Mouse (Mus musculus) liver, adult 2 months (tissue): ENCODE data around the gene Tmem231. TPM values are rescaled to one million over a fixed set of nuclear protein-coding genes. Genes with fewer than 3 reads are reported as not detected.

ENCODE experiments used
- DNase-seq: peaks from one replicate; pipeline ENCODE4 v3.0.0-alpha.2; 2011; ENCODE audit warnings: low read depth, low spot score; ENCODE audit errors: extremely low read depth
- H3K27ac ChIP-seq: fragments of 200-500 bp; replicated peaks from 2 replicates; pipeline ENCODE4 v1.5.1; 2012; ENCODE audit warnings: low read depth, mild to moderate bottlenecking, control low read depth, inconsistent platforms, low read length; ENCODE audit not compliant: insufficient read depth
- H3K27me3 ChIP-seq: fragments of 200-500 bp; 2 replicates; pipeline ENCODE4 v1.6.1; 2012; ENCODE audit warnings: mild to moderate bottlenecking, moderate library complexity, low read length, inconsistent platforms; ENCODE audit not compliant: control insufficient read depth, insufficient read depth
- H3K36me3 ChIP-seq: fragments of 200-500 bp; 2 replicates; pipeline ENCODE4 v1.6.1; 2012; ENCODE audit warnings: low read length, inconsistent platforms; ENCODE audit not compliant: control insufficient read depth, insufficient read depth
- H3K4me1 ChIP-seq: fragments of 200-500 bp; 2 replicates; pipeline ENCODE4 v1.6.1; 2011; ENCODE audit warnings: low read length; ENCODE audit not compliant: control insufficient read depth, insufficient read depth
- H3K4me3 ChIP-seq: fragments of 200-500 bp; 2 replicates; pipeline ENCODE4 v1.5.1; 2011; ENCODE audit warnings: low read depth, mild to moderate bottlenecking, control low read depth, low read length, moderate library complexity; ENCODE audit not compliant: insufficient read depth
- H3K79me2 ChIP-seq: fragments of 200-500 bp; 2 replicates; pipeline ENCODE4 v1.6.1; 2012; ENCODE audit warnings: inconsistent platforms, mild to moderate bottlenecking, low read length, moderate library complexity; ENCODE audit not compliant: control insufficient read depth, insufficient read depth
- H3K9ac ChIP-seq: fragments of 200-500 bp; 2 replicates; pipeline ENCODE4 v1.6.1; 2012; ENCODE audit warnings: low read depth, mild to moderate bottlenecking, control low read depth, inconsistent platforms, low read length
- CTCF ChIP-seq: fragments of 200-500 bp; IDR thresholded peaks from 2 replicates; pipeline ENCODE4 v1.5.1; 2011; ENCODE audit warnings: low read depth, low read length, control low read depth
- POLR2A ChIP-seq: fragments of 200-500 bp; IDR thresholded peaks from 2 replicates; pipeline ENCODE4 v1.6.1; 2011; ENCODE audit warnings: low read length, control low read depth; ENCODE audit not compliant: insufficient read depth; ENCODE audit errors: extremely low read depth
- WGBS: fragments of 180-500 bp; shearing (Covaris S2); methylation state at CpG from one replicate; pipeline ENCODE4 v1.1.7; 2018; 5-methylcytosine and 5-hydroxymethylcytosine counted together
- polyA plus RNA-seq: library from polyadenylated mRNA; depleted of rRNA; stranded (reverse); fragments of >200 nt; gene quantifications from 2 replicates; pipeline ENCODE4 v1.2.3, GENCODE M21; 2012
- total RNA-seq: library from RNA; depleted of rRNA; stranded (reverse); fragments of >200 nt; gene quantifications from 2 replicates; pipeline ENCODE4 v1.2.3, GENCODE M21; 2014

Tmem231 gene
- total and polyA plus RNA-seq, 2 experiments, result 0.09 to 0.17 TPM

- TF ChIP-seq CTCF (no peak), POLR2A (no peak)
- no peak for DNase-seq
- no peaks in the 10 kb centered on the region for H3K27me3 ChIP-seq
- no peak overlapping the region for H3K9ac ChIP-seq
- H3K4me3 ChIP-seq, result no peak overlapping the region
- no peaks in the 10 kb centered on the region for H3K4me1 ChIP-seq
- H3K27ac ChIP-seq, result no peak overlapping the region
- H3K36me3 ChIP-seq, result no peaks in the 10 kb centered on the region
- no peaks in the 10 kb centered on the region for H3K79me2 ChIP-seq
- 86% methylated on average over 10 of the region's 10 CpGs for WGBS
These were observed 29.4 kb upstream of the Tmem231 start for GRCm38 (mm10) chr8:111963091-111963490.

GRCm38 (mm10) chr8:111962589-111962988, 28.9 kb upstream of the Tmem231 start:
- no peak overlapping the region for H3K4me3 ChIP-seq
- WGBS, result 72% methylated on average over 1 of the region's 1 CpGs
- no peaks in the 10 kb centered on the region for H3K79me2 ChIP-seq
- no peak overlapping the region for H3K27ac ChIP-seq
- TF ChIP-seq POLR2A (no peak), CTCF (no peak)
- DNase-seq, result no peak
- H3K9ac ChIP-seq, result no peak overlapping the region
- no peaks in the 10 kb centered on the region for H3K27me3 ChIP-seq
- no peaks in the 10 kb centered on the region for H3K4me1 ChIP-seq
- no peaks in the 10 kb centered on the region for H3K36me3 ChIP-seq

DNA sequence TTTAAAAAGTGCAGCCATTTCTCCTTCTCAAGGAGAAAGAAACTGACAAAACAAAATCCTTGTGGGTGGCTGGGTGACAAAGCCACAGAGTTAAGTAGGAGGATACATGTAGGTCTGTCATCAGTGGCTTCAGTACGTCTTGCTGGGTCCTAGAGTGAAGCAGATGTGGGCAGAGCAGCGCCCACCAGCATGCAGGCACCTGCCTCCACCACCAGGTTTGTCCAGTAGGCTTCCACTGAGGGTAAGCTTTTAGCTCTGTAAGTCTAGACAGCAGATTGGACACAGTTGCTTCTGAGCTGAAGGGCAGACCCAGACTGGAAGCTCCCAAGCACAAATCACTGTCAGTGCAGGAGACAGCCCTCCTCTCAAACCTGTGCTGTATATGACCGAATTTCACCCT, 27.6 kb upstream of the Tmem231 start:
- Histone ChIP-seq H3K9ac (no peak overlapping the region), H3K79me2 (no peaks in the 10 kb centered on the region), H3K36me3 (peaks cover 10% of the 10 kb centered on the region), H3K27ac (no peak overlapping the region), H3K27me3 (no peaks in the 10 kb centered on the region), H3K4me1 (no peaks in the 10 kb centered on the region), H3K4me3 (no peak overlapping the region)
- no peak for TF ChIP-seq CTCF
- TF ChIP-seq POLR2A, result no peak
- WGBS, result 85% methylated on average over 3 of the region's 3 CpGs
- DNase-seq, result no peak

GRCm38 (mm10) chr8:111960591-111961321, 27.1 kb upstream of the Tmem231 start:
- Histone ChIP-seq H3K27me3 (no peaks in the 10 kb centered on the region), H3K27ac (no peak overlapping the region), H3K36me3 (peaks cover 12% of the 10 kb centered on the region), H3K79me2 (no peaks in the 10 kb centered on the region), H3K4me1 (no peaks in the 10 kb centered on the region), H3K4me3 (no peak overlapping the region), H3K9ac (no peak overlapping the region)
- TF ChIP-seq CTCF (no peak), POLR2A (no peak)
- DNase-seq, result no peak
- WGBS, result 83% methylated on average over 15 of the region's 15 CpGs

- Histone ChIP-seq H3K4me3 (no peak overlapping the region), H3K9ac (no peak overlapping the region), H3K27ac (no peak overlapping the region), H3K27me3 (no peaks in the 10 kb centered on the region), H3K79me2 (no peaks in the 10 kb centered on the region), H3K4me1 (no peaks in the 10 kb centered on the region), H3K36me3 (peaks cover 39% of the 10 kb centered on the region)
- no peak for DNase-seq
- WGBS, result 93% methylated on average over 2 of the region's 2 CpGs
- TF ChIP-seq CTCF (no peak), POLR2A (no peak)
These were observed 23.6 kb upstream of the Tmem231 start for GRCm38 (mm10) chr8:111957231-111957630.

GRCm38 (mm10) chr8:111955879-111956278, 22.2 kb upstream of the Tmem231 start:
- Histone ChIP-seq H3K9ac (no peak overlapping the region), H3K79me2 (no peaks in the 10 kb centered on the region), H3K4me3 (no peak overlapping the region), H3K27me3 (no peaks in the 10 kb centered on the region), H3K27ac (no peak overlapping the region), H3K4me1 (no peaks in the 10 kb centered on the region), H3K36me3 (peaks cover 45% of the 10 kb centered on the region)
- no peak for DNase-seq
- no peak for TF ChIP-seq POLR2A
- WGBS, result 83% methylated on average over 5 of the region's 5 CpGs
